Mouse (Mus musculus): ENCODE measurements around the gene Obscn.
A peak's percentile ranks its signal among the peaks of the same experiment; 100 is the strongest.

DNA sequence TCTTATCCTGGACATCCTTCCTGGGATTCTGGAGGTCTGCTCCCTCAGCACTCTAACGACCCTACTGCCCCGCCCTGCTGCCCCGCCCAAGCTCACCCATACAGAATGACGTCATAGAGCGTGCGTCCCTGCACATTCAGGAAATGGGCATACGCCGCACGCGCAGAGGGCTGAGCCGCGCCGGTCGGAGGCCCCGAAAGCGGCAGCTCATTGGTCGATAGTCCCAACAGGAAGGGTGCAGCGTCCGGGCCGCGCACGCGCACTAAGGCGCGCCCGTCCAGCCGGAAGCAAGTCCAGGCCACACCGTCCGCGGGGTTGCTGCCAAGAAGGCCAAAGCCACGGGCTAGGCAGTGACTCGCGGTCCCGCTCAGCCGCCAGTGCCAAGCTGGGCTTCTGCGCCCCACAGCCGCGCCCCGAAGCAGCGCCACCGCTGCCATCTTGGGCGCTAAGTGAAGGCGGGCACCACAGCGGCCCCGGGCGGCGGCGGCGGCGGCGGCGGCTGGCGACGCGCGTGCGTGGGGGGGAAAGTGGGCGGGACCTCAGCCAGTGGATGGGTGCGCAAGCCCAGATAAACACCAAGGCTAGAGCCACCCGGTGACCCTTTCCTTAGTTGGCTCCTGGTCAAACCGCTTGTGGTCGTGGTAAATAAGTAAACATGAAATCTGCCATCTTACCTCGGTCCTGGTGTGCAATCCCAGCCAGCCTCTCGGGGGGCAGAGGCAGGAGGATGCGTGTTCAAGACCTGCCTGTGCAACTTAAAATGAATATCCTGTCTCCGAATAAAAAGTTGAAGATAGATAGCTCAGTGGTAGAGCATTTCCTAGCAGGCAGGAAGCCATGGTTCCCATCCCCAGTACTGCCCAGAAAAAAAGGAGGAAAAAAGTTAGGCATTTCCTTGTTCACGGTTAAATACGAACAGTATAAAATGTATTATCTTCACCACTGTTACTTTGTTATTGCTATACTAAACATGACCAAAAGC is 27.3 kb upstream of the Obscn start, which contains the start of gene Iba57:
- TF ChIP-seq CTCF (IDR thresholded peaks at IDR 0.05; ENCODE audit: borderline replicate concordance, insufficient read depth, low read depth, low read length), result no peak
- TF ChIP-seq POLR2A (IDR thresholded peaks at IDR 0.05; ENCODE audit: borderline replicate concordance, insufficient read depth, low read length), result peak; percentile 59; the same call in 1 of the 2 replicates
